Mouse (Mus musculus) thymus, postnatal 36 days (tissue): ENCODE data around the gene Lrrc63.
"Not testable (repeated sequence)": the region's sequence is repeated elsewhere in the genome, so short reads cannot be mapped to it uniquely, and the experiment has no call there.

ENCODE experiments used
- DNase-seq, 2 experiments: peaks; one replicate each; pipeline ENCODE4 v3.0.0; 2022; ENCODE audit warnings: mixed read lengths in 2 of 2

Lrrc63 gene

DNA sequence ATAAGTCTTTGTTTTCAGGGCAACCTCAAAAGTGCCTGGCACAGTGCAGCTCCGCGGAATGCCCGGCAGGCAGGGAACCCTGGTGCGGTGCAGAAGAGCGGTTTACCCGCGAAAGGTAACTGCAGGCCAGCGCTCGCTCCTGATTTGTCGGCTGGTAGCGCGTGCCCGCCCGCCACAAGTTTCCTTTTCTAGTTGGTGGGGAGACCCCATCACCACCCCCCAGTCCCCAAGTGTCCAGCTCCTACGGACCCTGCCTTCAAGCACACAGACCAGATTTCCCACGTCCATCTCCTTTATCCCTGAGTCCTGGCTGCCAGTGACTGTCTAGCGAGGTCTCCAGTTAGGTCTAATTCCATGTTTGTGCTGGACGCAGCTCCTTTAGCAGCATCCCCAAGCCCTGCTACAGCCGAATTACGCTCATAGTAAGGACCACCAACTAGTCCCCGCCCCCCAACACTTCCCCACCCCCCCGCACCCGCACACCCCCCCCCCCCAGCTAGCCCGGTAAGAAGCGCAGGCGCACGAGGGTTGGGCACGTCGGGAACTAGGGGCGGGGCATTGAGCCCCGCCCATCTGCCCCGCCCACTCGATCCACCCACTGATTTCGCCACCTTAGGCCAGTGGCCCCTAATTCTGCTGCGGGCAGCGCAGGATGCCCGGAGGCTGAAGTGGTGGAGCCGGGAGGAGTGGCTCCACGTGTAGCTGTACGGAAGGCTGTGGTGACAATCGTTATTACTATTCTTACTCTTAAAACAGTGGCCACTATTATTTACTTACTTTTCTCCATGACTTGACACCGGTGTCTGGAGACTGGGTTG, at the start of gene Lrrc63, which contains the start of gene Lcp1:
Gene Lrrc63, minus strand, starts transcription at position 381 of the 818 bp plus-strand sequence.
Gene Lcp1, plus strand, starts transcription at position 601 of the 818 bp plus-strand sequence.
- DNase-seq = peak; percentile 63

DNA sequence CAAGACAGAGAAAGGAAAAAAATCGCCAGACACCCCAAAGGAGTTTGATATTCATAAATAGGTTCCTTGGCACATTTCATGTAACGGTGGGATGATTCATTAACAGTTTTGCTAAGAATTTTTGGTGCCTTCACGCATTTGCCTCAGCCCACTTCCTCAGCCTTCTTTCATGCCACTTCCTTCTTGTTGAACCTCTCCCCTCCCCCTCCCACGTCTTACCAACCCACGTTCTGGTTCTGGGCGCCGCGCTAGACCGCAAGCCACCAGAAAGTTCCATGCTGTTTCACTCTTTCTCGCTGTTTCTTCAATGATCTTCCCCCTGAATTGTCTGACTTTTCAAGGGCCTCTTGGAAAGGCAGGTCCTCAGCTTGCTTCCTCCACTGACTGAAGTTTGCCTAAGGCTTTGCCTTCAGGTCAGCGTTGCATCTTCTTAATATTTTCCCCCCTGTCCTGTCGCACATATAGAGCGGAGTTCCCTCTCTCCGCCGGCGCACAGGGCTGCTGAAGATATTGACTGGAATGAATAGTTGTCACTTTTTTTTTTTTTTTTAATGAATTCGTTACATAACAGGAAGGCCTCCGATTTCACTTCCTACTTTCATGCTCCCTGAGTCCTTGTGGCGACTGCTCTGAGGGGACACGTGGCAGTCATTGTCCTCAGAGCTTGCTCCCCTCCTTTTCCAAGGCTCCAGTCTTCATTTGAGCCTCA, 48.7 kb upstream of the Lrrc63 start:
- peak; percentile 76 to 82 for DNase-seq

DNA sequence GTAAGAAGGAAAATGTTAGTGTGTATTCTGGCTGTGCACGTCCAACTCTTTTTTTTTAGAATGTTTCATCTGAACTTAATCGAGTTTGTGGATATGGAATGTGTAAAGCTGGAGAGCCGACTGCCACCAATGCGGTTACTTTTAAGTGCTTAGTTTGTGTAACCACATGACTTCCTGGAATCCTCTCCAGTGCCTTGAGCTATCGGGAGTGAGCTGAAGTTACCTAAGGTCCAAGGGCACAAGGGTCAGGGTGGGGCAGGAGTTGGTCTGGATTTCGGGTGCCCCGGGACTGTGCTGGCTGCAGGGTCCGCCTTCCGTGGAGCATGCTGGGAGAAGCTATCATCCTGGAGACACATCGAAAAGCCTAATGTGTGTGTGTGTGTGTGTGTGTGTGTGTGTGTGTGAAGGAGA, 48.1 kb upstream of the Lrrc63 start:
- peak; percentile 65 to 66 for DNase-seq

DNA sequence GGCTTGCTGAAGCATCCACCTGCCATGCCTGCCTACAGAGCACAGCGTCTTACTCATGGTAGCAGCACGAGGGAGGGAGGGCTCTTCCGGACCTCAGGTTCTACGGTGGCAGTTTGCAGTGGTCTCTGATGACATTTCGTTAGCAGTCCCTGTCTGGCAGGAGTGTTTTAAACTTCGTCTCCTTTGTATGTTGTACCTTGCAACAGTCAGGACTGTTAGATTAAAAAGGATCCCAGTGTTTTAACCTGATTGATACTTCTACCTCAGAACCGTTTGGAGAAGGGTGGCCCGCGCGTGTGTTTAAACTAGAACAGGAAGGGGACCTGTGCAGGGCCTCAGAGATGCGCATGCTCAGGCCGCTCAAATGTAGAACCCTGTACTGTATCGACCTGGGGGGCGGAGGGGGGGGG, 47.7 kb upstream of the Lrrc63 start:
- DNase-seq = peak; percentile 77 to 82

DNA sequence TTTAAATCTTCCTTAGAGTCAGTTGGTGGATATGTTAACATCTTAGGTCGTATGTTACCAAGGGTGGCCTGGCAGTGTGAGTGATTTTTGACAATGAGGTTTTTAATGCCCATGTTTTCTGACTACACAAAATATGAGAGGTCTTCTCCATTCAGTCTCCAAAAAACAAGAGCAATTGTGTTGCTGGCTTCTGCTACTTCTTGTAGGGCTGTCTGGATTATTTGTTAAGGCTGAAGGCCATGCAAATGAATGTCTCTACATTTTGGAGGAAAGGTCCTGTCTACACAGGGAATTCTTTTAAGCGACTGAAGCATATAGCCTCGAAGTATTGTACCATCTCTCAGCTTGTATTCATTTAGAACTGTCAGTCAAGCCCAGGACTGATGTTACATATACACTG, 46.7 kb upstream of the Lrrc63 start:
- no peak for DNase-seq

DNA sequence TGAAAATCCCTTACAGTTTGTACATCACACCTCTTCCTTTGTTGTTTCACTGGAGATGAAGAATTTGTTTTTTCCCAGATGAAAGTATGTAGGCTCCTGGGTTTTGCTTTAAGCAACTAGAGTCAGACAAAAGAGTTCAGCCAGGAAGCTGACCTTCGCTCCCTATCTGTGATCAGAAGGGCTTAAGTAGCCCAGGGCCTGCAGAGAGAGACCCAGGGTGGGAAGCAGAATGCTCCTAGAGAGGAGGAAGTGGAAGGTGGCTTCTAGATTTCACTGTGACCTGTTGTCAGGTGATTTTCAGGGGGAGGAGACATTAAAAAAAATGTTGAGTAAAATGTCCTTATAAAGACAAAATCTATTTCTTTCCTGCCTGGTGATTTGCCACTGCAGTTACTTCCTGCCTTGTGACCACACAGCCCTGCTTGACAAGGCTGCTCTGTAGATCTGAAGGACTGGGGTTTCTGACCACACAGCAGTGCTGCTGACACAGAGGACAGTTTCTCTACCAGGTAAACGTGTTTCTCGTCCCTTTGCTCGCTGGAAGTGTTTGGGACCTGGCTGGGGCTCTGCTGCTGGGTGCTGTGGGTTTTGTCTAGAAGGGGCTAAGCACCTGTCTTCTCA, 45.9 kb upstream of the Lrrc63 start:
- DNase-seq = peak; percentile 68 to 73

DNA sequence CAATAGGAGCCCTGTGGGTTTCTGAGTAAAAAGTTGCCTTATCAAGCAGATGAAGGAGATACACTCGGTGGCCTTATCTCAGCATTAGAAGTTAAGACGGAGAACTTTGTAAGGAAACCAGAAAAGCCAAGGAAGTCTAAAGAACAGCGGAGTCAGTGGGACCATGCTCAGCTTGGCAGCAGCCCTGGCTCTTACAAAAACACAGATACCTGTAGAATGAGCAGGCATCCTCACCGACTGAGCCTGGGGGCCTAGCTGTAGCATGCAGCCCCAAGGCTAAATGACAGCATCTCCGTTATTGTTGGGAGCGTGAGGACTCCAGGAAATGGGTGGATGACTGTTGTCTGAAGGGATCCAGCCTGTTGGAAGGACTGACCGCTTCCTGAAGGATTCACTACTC, 45.1 kb upstream of the Lrrc63 start:
- peak; percentile 19 to 23 for DNase-seq

DNA sequence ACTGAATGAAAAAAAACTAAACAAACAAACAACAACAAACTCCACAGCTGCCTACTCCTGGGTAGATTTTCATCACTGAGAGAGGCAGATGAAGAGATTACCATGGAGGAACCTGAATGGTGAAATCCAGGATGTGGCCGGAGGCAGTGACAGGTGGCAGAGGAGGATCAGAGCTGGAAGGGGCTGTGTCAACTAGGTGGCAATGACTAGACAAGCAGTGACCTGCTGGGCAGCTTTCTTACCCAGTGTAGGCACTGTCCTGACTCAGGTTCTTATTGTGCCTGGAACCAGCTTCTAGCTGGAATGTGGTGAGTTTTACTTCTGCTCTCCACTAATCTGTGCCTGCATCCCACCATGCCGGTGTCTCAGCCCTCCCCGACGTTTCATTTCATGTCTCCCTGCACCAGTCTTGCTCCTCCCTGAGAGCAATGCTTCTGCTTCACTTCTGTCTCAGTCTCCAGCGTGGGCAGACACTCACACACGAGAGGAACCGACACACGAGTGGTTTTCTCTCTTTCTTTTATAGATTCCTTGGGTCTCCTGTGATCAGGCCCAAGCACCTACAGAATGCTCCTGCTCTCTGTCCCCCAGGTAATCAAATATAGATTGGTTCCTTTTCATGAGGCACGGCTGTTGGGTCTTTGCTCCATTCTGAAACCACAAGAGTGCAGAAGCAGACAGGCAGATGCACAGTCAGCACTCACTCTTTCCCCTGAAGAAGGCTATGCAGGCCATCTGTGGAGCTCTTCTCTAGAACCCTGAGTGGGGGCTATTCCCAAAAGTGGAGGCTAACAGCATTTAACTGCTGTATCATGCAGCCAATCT, 44.3 kb upstream of the Lrrc63 start:
- peak; percentile 48 to 58 for DNase-seq

DNA sequence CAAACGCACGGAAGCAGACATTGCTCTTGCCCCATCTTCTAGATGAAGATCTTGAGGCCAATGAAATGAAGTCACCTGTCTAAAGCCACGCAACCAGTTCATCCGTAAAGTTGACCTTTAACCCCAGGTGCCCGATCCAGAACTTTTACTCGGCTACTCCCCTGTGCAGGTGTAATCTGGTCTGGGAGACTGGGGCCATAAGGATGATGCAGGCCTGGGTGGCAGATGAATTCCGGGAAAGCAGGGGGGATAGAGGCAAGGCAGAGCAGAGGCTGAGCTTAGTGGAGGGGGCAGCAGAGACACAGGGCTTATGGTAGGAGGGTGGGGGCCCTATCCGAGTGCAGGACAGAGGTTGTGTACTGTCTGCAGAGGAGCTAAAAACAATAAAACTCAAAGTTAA, 43.6 kb upstream of the Lrrc63 start:
- no peak for DNase-seq

DNA sequence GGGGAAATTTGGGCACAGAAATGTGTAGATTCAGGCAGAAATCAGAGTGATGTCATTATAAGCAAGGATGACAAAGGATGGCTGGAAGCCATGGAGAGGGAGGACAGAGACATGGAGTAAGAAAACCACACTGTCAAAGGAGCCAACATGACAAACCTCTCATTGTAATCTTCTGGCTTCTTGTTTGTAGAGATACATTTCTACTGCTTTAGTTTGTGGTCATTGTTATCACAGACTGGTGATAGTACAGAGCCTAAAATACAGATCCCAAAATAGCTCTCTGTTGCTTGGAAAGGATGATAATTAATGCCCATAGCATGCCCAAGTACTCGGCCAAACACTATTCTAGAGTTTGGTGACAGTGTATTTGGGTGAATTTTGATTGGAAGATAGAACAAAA, 39.9 kb upstream of the Lrrc63 start:
- DNase-seq = no peak

DNA sequence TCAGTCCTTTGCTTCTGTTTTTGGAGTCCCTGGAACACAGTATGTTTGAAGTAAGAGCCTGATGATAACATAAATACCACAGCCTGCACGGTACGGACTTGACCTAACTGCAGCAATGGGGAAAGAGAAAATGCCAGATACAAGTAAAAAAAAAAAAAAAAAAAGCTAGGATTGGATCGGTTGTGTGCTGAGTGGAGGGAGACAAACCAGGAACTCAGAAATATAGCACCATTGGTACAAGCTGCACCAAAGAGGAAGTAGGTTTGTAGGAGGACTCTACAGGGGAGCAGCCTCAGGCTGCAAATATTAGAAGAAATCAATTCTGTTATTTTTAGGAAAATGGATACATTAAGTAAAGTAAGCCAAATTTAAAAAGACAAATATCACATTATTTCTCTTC, 37.8 kb upstream of the Lrrc63 start:
- no peak for DNase-seq

DNA sequence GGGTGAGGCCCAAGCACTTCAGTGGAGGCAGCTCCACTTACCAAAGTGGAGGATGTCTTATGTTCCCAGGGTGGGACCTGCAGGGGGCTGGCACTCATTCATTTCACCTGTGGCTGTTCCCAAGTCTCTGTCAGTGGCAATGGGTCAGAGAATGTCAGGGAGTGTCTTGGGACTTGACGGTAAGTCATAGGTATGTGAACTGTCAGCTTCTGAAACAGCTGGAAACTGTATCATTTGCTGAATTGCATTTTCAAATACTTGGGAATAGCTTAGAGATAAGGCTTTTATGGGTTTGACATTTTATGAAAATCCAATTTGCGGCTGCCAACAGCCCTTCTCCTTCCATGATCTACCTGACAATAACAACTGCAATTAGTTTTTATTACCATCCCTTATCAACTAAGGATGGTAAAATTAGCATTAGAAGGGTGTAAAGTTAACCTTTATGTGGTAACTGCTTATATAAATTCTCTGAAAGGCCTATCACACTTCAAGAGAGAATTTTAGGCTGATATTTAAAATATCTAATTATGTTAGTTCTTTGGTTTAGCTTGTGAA, 35.0 kb upstream of the Lrrc63 start:
- no peak for DNase-seq

DNA sequence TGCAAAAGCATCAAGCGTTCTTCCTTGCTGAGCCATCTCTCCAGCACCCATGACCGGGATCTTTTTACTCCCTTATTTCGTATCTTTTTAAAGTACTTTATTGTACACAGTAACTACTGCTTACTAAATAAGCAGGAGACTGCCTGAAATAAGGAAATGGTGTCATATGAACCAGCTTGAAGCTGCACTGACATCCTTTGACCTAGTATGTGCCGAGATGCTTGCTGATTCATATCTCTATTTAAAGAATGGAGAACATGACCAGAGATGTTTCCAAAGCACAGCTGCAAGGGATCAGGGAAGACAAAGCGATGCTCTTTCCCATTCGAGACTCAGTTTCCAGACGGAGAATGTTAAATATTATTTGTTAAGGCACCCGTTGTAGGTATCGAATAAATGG, 33.7 kb upstream of the Lrrc63 start:
- DNase-seq = no peak

DNA sequence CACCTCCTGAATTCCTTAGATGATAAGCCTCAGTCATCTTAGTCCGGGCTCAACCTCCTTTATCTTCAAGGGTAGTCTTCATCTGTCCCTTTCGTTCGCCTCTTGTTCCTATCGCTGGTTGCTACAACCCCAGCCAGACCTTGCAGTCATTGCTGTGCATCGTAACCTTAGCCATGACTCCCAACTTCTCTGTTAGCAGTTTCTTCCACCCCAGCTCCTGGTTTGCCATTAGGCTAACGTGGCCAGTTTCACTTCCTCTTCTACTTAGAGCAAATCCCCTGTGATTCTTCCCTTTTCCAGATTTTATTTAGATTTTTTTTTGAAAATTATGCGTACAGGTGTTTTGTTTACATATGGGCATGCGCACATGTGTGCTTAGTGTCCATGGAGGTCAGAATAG, 33.2 kb upstream of the Lrrc63 start:
- DNase-seq = no peak

DNA sequence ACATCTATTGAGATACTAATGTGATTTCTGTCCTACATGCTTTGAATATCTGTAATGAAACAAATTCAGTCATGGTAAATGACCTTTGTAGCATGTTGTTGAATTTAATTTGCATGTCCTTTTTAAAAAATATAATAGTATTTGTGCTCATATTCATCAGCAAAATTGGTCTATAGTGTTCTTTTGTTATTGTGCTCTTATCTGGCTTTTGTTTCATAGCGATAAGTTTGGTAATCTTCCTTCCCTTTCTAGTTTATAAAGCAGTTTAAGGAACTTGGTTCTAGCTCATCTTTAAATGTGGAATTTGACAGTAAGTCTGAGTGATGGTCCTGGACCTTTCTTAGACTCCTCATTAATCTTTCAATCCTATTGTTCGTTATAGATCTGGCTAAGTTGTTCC, 28.7 kb upstream of the Lrrc63 start:
- DNase-seq = no peak

DNA sequence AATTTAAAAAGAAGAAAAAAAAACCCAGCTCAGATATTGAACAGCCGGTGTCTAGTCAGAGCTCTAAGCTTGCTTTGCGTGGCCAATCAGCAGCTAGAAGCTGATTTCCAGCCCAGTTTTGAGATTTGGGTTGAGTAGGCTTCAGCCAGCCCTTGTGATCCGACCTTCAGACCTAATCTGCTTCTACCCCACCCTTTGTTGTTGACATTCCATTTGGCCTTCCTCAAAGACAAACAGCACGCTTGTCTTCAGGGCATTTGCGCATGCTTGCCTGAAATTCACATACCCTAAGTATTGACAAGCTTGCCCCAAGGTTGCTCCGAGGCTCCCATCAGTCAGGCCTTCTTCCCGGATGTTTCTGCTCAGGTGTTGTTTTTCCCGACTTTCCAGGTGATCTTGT, 23.8 kb upstream of the Lrrc63 start:
- DNase-seq = no peak

DNA sequence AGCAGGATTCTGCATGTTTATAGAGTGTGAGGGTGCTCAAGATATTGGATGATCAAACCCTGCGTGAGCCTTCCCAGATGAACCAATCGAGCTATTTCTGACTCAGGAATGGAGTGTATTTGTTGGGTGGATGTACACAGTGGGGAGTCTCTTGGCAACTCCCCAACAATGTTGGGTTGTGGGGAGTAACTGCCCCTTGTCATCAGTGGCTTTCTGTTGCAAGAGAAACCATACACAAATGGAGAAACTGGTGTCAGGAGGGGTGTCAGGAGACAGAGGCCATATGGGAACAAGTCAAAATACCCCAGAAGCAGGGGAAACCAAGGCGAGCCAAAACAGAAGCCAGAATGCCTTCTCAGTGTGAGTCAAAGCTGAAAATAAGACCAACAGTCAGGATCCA, 20.5 kb upstream of the Lrrc63 start:
- no peak for DNase-seq

DNA sequence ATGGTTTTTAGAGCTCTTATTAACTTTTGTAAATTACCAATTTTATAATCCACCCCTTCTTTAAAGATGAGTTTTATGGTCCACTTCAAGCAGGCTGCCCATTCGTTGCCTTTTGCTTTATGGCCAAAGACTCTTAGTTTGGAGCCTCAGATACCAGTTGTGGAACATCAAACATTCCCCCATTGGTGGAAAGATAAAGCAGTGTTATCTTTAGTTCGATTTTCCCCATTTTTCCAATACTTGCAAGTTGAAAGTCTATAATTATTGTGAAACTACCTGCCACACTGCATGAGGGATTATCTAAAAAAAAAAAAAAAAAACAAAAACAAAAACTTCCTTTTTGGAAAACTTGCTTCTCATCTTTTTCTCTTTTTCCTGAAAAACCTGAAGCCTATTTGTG, 20.0 kb upstream of the Lrrc63 start:
- DNase-seq = no peak

DNA sequence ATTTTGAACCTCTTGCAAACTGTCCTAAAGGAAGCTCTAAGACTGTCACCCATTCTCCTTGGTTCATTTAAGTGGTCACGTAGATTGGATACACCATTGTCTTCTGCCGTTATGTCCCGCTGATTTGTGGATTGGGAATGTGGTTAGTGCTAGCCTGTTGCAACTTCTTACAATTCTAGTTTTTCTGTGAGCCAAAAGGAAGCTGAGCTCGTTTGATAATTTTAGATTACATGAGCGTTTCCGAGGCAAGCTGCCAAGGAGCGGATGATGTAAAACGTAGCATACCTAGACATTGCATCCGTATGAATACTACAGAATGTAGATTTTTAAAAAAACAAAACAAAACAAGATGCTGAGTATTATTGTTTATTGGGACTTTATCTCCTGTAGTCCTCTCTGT, 17.5 kb upstream of the Lrrc63 start:
- DNase-seq = no peak

DNA sequence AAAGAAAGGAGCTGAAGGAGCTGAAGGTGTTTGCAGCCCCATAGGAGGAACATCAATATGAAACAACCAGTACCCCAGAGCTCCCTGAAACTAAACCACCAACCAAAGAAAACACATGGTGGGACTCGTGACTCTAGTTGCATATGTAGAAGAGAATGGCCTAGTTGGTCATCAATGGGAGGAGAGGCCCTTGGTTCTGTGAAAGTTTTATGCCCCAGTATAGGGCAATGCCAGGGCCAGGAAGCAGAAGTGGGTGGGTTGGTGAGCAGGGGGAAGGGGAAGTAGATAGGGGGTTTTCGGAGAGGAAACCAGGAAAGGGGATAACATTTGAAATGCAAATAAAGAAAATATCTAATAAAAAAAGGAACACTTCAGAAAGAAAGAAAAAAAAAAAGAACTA, 17.0 kb upstream of the Lrrc63 start:
- DNase-seq = not testable (repeated sequence)

DNA sequence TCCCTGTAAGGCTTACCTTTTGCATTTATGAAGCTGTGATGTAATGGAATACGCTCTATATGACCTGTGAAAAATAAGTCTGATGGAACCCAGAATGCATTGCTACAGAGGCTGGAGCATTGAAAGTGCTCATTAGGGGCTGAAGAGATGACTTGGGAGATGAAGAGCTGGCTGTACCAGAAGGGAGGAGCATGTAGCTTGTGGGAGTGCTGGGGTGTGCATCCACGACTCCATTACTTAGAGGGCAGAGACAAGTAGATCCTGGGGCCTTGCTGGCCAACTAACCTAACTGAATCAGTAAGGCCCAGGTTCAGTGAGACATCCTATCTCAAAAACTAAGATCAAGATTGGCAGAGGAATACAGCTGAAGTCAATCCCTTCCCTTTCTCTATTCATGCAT, 8.5 kb upstream of the Lrrc63 start:
- no peak for DNase-seq

DNA sequence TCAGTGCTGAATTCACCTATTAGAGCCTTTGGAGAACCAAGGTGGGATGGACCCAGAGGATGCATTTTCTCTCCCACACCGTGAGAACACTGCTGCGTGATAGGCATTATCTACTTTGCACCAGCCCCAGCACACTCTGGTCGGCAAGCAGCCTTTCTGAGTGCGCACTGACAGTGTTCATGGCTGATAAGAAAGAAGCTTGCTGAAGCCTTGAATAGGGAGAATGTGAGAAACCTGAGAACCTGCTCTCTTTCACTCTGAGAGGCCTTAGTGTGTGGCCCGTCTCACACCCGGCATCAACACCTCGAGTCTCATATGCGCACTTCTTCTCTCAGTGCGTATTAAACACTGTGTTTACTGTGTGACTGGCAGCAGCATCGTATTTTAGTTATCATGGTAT, 7.8 kb upstream of the Lrrc63 start:
- DNase-seq = no peak
